Comparison of ENCODE assay signal across 8 mouse cellular contexts in the genomic region with DNA sequence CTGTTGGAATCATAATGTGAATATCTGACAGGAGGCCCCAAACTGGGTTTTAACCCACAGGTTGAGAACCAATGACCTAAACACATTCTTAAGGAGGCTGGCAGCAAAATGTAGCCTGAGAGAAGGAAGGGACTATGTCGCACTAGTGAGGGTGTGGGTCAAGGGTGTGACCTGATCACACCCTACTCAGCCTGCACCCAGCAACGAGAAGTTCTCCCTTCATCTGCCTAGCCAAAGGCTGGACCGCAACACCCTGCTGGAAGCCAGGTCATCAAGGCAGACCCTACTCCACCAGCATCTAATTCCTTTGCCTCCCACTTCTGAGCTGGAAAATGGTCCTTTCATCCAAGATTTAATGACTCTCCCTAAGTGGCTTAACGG. TPM values are rescaled to one million over a fixed set of nuclear protein-coding genes. Genes with fewer than 3 reads are reported as not detected.
DNase-seq lines count a peak whose midpoint lies in the region; ATAC-seq and TF ChIP-seq lines count a peak whose summit lies in the region.

No protein-coding gene starts in this region.

- no peak for DNase-seq in heart, adult 8-10 months (ENCODE audit: low spot score)
- DNase-seq in midbrain, embryonic 11.5 days (ENCODE audit: low spot score, missing footprints), result peak; percentile 91
- no peak for DNase-seq in ovary, adult 18-20 months (ENCODE audit: low spot score)
- DNase-seq in T-cell, adult 2 months (ENCODE audit: low spot score), result no peak
- DNase-seq in cerebellum, adult 9-11 months, result no peak

- peaks cover 25% of the 10 kb centered on the region for H3K27me3 ChIP-seq in heart, embryonic 13.5 days (replicated peaks)
- no peaks in the 10 kb centered on the region for H3K27me3 ChIP-seq in intestine, embryonic 15.5 days (replicated peaks)
- H3K27me3 ChIP-seq in midbrain, embryonic 11.5 days (ENCODE audit: control insufficient read depth, insufficient read depth, low read length), result no peaks in the 10 kb centered on the region

- no peaks in the 10 kb centered on the region for H3K36me3 ChIP-seq in heart, embryonic 13.5 days
- no peaks in the 10 kb centered on the region for H3K36me3 ChIP-seq in intestine, embryonic 15.5 days
- no peaks in the 10 kb centered on the region for H3K36me3 ChIP-seq in midbrain, embryonic 11.5 days (ENCODE audit: control insufficient read depth, insufficient read depth, low read length)

- TF ChIP-seq CTCF in cortical plate, adult 2 months (IDR thresholded peaks at IDR 0.05; ENCODE audit: extremely low read depth, insufficient read depth, low read length), result no peak

- no peak for TF ChIP-seq POLR2A in cortical plate, adult 2 months (IDR thresholded peaks at IDR 0.05; ENCODE audit: extremely low read depth, insufficient read depth, low read length)

- H3K9me3 ChIP-seq in heart, embryonic 13.5 days, result no peaks in the 10 kb centered on the region
- no peaks in the 10 kb centered on the region for H3K9me3 ChIP-seq in intestine, embryonic 15.5 days
- H3K9me3 ChIP-seq in midbrain, embryonic 11.5 days (ENCODE audit: control insufficient read depth, low read length), result no peaks in the 10 kb centered on the region

- H3K4me1 ChIP-seq in heart, embryonic 13.5 days, result peaks cover 32% of the 10 kb centered on the region
- peaks cover 5% of the 10 kb centered on the region for H3K4me1 ChIP-seq in cortical plate, adult 2 months (ENCODE audit: control insufficient read depth, insufficient read depth, low read length)
- peaks cover 26% of the 10 kb centered on the region for H3K4me1 ChIP-seq in intestine, embryonic 15.5 days (replicated peaks)
- H3K4me1 ChIP-seq in midbrain, embryonic 11.5 days (ENCODE audit: control insufficient read depth, insufficient read depth, low read length), result peaks cover 18% of the 10 kb centered on the region

- 27% methylated on average over 4 of the region's 4 CpGs for WGBS in heart, embryonic 13.5 days
- WGBS in intestine, embryonic 15.5 days, result 22% methylated on average over 4 of the region's 4 CpGs
- 22% methylated on average over 4 of the region's 4 CpGs for WGBS in midbrain, embryonic 11.5 days

- H3K4me3 ChIP-seq in heart, embryonic 13.5 days, result peak overlapping the region; percentile 80
- H3K4me3 ChIP-seq in cortical plate, adult 2 months (ENCODE audit: insufficient read depth, low read length), result peak overlapping the region; percentile 69
- peak overlapping the region; percentile 70 for H3K4me3 ChIP-seq in intestine, embryonic 15.5 days (replicated peaks)
- H3K4me3 ChIP-seq in midbrain, embryonic 11.5 days (ENCODE audit: low read depth, low read length), result peak overlapping the region; percentile 71

- H3K27ac ChIP-seq in heart, embryonic 13.5 days (replicated peaks), result no peak overlapping the region
- H3K27ac ChIP-seq in cortical plate, adult 2 months (ENCODE audit: insufficient read depth, low read length), result peak overlapping the region; percentile 22; the same call in 1 of the 2 replicates
- no peak overlapping the region for H3K27ac ChIP-seq in intestine, embryonic 15.5 days
- no peak overlapping the region for H3K27ac ChIP-seq in midbrain, embryonic 11.5 days (ENCODE audit: low read depth, low read length)

- peak overlapping the region; percentile 99 for H3K4me2 ChIP-seq in heart, embryonic 13.5 days
- peak overlapping the region; percentile 99 for H3K4me2 ChIP-seq in intestine, embryonic 15.5 days (replicated peaks)
- H3K4me2 ChIP-seq in midbrain, embryonic 11.5 days, result peak overlapping the region; percentile 98

- ATAC-seq in heart, embryonic 13.5 days (ENCODE audit: extremely low read depth, insufficient number of reproducible peaks, low FRiP score, low TSS enrichment), result no peak
- ATAC-seq in intestine, embryonic 15.5 days, result peak; percentile 46
- peak; percentile 10; the same call in 1 of the 2 replicates for ATAC-seq in midbrain, embryonic 11.5 days (ENCODE audit: low FRiP score)

- H3K9ac ChIP-seq in heart, embryonic 13.5 days, result peak overlapping the region; percentile 89
- H3K9ac ChIP-seq in intestine, embryonic 15.5 days, result peak overlapping the region; percentile 72
- peak overlapping the region; percentile 84 for H3K9ac ChIP-seq in midbrain, embryonic 11.5 days (ENCODE audit: low read length)

RNA-seq across cellular contexts. Expression of a gene that starts 0.8 kb away (rescaled TPM):
- polyA plus RNA-seq in heart, embryonic 13.5 days (2015; fragmentation: Nextera tagmentation; extraction: Ambion mirVana), result 7.6 and 8.9 TPM in 2 replicates
- 1 to 10 TPM; 2.9 to 5.5 (median 3.2) TPM for total RNA-seq in heart, adult 8-10 months (2022)
- polyA plus RNA-seq in cortical plate, adult 2 months (2012; rRNA removed), result 17.2 and 19.6 TPM in 2 replicates
- 18.2 and 19.4 TPM in 2 replicates for polyA plus RNA-seq in intestine, embryonic 15.5 days (2015; fragmentation: Nextera tagmentation; extraction: Ambion mirVana)
- polyA plus RNA-seq in midbrain, embryonic 11.5 days (2014; fragmentation: Nextera tagmentation; extraction: Ambion mirVana), result 13.9 and 15.8 TPM in 2 replicates

RNA-seq across cellular contexts. Expression of a gene that starts 40.6 kb away (rescaled TPM):
- polyA plus RNA-seq in heart, embryonic 13.5 days (2015; fragmentation: Nextera tagmentation; extraction: Ambion mirVana), result 8.2 and 9.6 TPM in 2 replicates
- 10 to 100 TPM; 20.1 to 24.7 (median 23.3) TPM for total RNA-seq in heart, adult 8-10 months (2022)
- 179 and 185 TPM in 2 replicates for polyA plus RNA-seq in cortical plate, adult 2 months (2012; rRNA removed)
- polyA plus RNA-seq in intestine, embryonic 15.5 days (2015; fragmentation: Nextera tagmentation; extraction: Ambion mirVana), result 8.7 and 10.4 TPM in 2 replicates
- polyA plus RNA-seq in midbrain, embryonic 11.5 days (2014; fragmentation: Nextera tagmentation; extraction: Ambion mirVana), result 12.8 and 13.0 TPM in 2 replicates

Comparison
In these comparisons a context has a peak if more than half of its experiments do, and no peak if none do; other contexts are left out.
1. RNA of a gene that starts 40.6 kb away (polyA plus RNA-seq): 179 to 185 TPM in cortical plate, adult 2 months; 12.8 to 13.0 TPM in midbrain, embryonic 11.5 days, 8.7 to 10.4 TPM in intestine, embryonic 15.5 days and 8.2 to 9.6 TPM in heart, embryonic 13.5 days; every median in the first group is over 10 times any median in the second.
2. Peak in every context shown above with its lines, with median percentiles within 50 percentile points of each other: H3K4me2 ChIP-seq, H3K4me3 ChIP-seq and H3K9ac ChIP-seq.